Mouse (Mus musculus) bone marrow, adult 2 months (tissue): Measurements from ENCODE around the gene Hbb-bh1.
"Not testable (repeated sequence)": the region's sequence is repeated elsewhere in the genome, so short reads cannot be mapped to it uniquely, and the experiment has no call there.

Experiments used
- CTCF ChIP-seq: fragments of 200-500 bp; IDR thresholded peaks from 2 replicates; pipeline ENCODE4 v1.5.1; 2011; ENCODE audit warnings: low read length, control low read depth; ENCODE audit not compliant: control insufficient read depth, insufficient read depth
- POLR2A ChIP-seq: fragments of 200-500 bp; IDR thresholded peaks from 2 replicates; pipeline ENCODE4 v1.6.1; 2011; ENCODE audit warnings: low read depth, mild to moderate bottlenecking, control low read depth, low read length, borderline replicate concordance; ENCODE audit not compliant: control insufficient read depth

DNA sequence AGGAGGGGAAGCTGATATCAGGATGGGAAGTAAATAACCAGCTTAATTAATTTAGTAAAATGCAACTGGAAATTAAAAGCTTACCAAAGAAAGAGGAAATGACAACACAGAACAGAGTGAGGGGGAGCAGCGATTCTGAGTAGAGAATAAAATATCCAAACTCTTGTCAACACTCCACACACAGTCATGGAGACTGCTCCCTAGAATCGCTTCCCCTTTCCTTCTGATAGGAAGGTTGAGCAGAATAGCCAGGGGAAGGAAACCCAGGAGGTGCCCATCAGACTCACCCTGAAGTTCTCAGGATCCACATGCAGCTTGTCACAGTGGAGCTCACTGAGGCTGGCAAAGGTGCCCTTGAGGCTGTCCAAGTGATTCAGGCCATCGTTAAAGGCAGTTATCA is 29.8 kb downstream of the Hbb-bh1 start:
- TF ChIP-seq POLR2A, CTCF: not testable (repeated sequence)
